Mouse (Mus musculus): ENCODE data around the gene Slco2a1.

GRCm38 (mm10) chr9:102988462-102988861 is at the start of gene Slco2a1:
- no peak for TF ChIP-seq CTCF (IDR thresholded peaks at IDR 0.05; ENCODE audit: control insufficient read depth, insufficient read depth, insufficient replicate concordance, low read depth, low read length)
- no peak for TF ChIP-seq POLR2A (IDR thresholded peaks at IDR 0.05; ENCODE audit: control insufficient read depth, low read depth, low read length)
